Mouse (Mus musculus): ENCODE data around the gene Atp5j2.

The Atp5j2 gene

DNA sequence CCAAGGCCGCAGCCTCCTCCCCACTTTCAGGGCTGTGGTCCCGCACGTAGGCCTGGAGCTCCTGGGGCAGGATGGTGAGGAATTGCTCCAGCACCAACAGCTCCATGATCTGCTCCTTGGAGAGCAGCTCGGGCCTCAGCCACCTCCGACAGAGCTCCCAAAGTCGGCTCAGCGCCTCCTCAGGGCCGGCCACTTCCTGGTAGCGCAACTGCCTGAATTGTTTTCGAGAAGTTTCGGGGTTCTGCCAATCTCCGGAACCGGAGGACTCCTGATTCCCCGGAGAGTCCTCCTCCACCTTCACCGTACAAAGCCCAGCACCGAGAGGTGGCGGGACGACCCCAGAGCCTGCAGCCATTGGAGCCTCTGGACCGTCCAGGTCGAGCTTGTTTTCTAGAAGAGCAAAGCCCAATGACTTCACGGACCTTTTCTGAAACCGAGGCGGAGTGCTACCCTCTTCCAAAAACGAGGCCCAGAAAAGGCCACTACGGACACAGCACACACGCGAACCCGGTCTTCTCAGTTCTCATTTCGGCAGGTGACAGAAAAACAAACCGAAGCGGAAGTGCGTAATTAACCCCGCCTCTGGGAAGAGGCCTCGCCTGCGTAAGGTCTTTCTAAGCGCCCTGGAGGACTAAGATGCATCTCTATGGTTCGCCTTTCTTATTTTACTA is 9.6 kb upstream of the Atp5j2 start, which contains the start of gene Zkscan14:
TSS of gene Zkscan14 (minus strand) at position 548 of the 671 bp plus-strand sequence.
- peak; percentile 87 for DNase-seq

GRCm38 (mm10) chr5:145200387-145200786 is 8.5 kb upstream of the Atp5j2 start:
- no peak for DNase-seq

GRCm38 (mm10) chr5:145190875-145191798 is 725 bp downstream of the Atp5j2 start:
- DNase-seq, result peak; percentile 94 to 97

DNA sequence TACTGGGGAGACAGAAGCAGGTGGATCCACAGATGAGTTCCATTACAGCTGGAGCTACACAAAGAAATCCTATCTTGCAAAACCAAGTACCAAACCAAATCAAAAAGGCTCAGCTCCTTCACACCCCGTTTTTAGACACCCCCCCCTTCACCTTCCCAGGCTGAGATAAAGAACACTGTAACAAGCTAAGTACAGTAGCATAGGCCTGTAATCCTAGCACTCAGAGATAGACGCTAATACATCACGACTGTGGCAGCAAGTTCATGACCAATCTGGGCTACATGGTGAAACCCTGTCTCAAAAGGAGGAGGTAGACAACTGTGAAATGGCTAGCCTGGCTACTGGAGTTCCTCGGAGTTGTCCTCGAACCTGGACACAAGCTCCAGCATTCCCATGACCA is 1.5 kb downstream of the Atp5j2 start:
- no peak for DNase-seq

- DNase-seq, result no peak
These were observed 2.4 kb downstream of the Atp5j2 start for GRCm38 (mm10) chr5:145189416-145189815.

- no peak for DNase-seq
These were observed 6.6 kb downstream of the Atp5j2 start for GRCm38 (mm10) chr5:145185244-145185643.

- no peak for DNase-seq
These were observed 13.3 kb downstream of the Atp5j2 start for GRCm38 (mm10) chr5:145178461-145178980.

GRCm38 (mm10) chr5:145167306-145167661 is 24.6 kb downstream of the Atp5j2 start:
- DNase-seq, result no peak

- peak; percentile 100 for DNase-seq
These were observed 25.1 kb downstream of the Atp5j2 start, which contains the start of the genes Ptcd1 and Cpsf4 for GRCm38 (mm10) chr5:145166536-145167305. Gene Ptcd1 (minus strand): TSS chr5:145167108. Gene Cpsf4 (plus strand): TSS chr5:145167213.

GRCm38 (mm10) chr5:145165184-145165583 is 26.7 kb downstream of the Atp5j2 start:
- DNase-seq, result peak in 1 of 2 experiments; percentile 12

GRCm38 (mm10) chr5:145164710-145165109 is 27.2 kb downstream of the Atp5j2 start:
- DNase-seq, result peak; percentile 24 to 26

DNA sequence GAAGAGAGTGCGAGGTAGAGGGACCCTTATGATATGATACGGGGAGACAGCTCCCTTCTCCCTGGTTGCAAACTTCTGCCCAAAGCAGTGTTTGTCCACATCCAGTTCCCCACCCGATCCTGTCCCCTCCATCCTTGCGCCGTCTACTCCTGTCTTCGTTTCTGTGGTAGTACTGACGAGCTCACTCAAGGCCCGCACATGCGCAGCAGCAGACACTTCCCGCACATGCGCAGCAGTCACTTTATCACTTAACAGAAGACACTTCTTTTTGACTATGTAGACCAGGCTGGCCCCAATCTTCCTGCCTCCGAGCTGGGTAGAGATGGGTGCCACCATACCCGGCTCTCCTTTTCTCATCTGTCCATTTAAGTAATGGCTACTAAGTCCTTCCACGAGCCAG is 30.5 kb downstream of the Atp5j2 start:
- DNase-seq, result no peak

DNA sequence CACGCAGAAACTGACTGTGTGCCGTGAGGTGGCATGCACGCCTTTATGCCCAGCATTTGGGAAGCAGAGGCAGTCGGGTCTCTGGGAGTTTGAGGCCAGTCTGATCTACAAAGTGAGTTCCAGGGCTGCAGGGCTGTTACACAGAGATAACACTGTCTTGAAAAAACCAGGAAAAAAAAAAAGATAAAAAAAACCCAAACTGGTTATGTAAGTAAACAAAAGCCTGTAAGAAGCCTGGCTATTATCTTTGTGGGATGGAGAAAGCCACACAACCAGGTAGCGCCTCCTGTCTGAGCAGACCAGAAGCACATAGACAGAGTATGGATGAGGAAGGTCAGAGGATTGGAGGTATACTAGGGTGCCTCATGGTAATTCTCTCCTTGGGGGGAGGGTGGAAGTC is 39.2 kb downstream of the Atp5j2 start:
- DNase-seq, result no peak

- DNase-seq, result no peak
These were observed 42.6 kb downstream of the Atp5j2 start for GRCm38 (mm10) chr5:145149294-145149693.

GRCm38 (mm10) chr5:145147748-145148147 is 44.1 kb downstream of the Atp5j2 start:
- peak; percentile 65 to 76 for DNase-seq

- DNase-seq, result peak in 1 of 2 experiments; percentile 28
These were observed 51.3 kb downstream of the Atp5j2 start for GRCm38 (mm10) chr5:145140611-145141010.

DNA sequence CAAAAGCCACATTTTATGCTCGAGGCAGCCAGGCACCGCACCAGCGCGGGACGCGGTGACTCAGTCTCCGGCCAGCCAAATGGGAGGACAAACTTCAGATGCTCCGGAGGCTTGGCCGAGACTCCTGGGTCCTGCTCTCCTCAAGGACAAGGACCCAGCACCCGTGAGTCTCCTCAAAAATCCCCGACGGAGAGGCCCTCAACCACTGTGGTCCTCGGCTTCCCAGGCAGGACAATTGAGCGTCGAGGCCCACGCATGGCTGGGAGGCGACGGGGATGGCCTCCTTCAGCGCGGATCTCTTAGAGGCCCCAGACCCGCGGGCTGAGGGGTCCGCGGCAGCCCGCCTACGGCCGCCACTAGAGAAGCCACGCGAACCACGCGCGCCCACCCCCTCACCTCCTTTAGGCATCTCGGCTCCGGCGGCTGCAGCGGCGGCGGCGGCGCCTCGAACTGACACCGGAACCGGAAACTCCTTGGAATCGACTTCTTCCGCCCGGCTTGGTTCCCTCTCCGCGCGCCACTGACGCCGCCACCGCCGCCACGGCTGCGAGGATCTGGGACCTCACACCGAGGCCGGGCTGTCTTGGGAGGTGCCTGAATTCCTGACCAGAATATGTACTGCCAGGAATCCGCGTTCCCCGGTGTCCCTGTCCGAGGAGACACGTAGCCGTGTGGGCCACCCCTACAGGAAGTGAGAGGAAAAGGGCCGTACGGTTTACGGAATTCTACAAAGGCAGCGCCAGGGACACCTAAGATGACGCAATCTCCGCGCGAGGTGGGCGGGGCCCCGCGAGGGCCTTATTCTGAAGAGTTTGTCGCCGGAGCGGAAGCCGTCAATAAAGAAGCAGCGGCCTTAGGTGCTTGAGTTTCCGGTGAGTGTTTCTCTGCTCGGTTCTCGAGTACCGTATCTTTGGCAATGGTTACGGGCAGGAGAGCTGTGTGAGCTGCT is 52.0 kb downstream of the Atp5j2 start, which contains the start of the genes Pdap1 and Bud31:
TSS of gene Pdap1 (minus strand) at position 668 of the 949 bp plus-strand sequence.
TSS of gene Bud31 (plus strand) at position 792 of the 949 bp plus-strand sequence.
- peak; percentile 95 to 96 for DNase-seq

DNA sequence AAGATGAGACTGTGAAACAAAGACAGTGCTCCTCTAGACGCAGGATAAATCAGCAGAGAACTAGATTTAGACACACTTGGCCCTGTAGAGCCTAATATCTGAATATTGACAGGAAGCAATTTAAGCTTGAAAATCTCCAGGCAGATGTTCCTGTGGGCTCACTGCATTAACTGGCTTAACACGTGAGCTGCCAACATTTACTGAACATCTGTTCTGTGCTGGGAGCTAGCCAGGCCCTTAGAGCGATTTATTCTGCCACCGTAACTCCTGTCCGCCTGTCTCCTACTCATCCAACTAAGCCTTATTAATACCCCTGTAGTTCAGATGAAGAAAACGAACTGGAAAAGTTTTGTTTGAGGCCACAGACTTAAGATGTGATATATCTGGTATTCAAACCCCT is 53.0 kb downstream of the Atp5j2 start:
- DNase-seq, result no peak

Data from kidney, postnatal 36 days (tissue).